Mouse (Mus musculus) CH12.LX (cell line): ENCODE measurements around the gene Wdr24.

Experiments
- CTCF ChIP-seq, 2 experiments: IDR thresholded peaks in 1 of 2; conservative IDR thresholded peaks in 1 of 2; 2 replicates each; pipeline ENCODE4 v1.5.1; 2011 to 2012; ENCODE audit warnings: low read depth in 2 of 2, low read length in 2 of 2, improper control_type of control experiment in 1 of 2, inconsistent platforms in 1 of 2, mild to moderate bottlenecking in 1 of 2, moderate library complexity in 1 of 2
- JUN ChIP-seq: IDR thresholded peaks from 2 replicates; pipeline ENCODE4 v1.6.1; 2011; ENCODE audit warnings: low read depth, mild to moderate bottlenecking, low read length, improper control_type of control experiment, moderate library complexity; ENCODE audit not compliant: insufficient read depth
- MAX ChIP-seq: IDR thresholded peaks from 2 replicates; pipeline ENCODE4 v1.6.1; 2011; ENCODE audit warnings: low read length, improper control_type of control experiment
- NELFE ChIP-seq: IDR thresholded peaks from 2 replicates; pipeline ENCODE4 v1.6.1; 2011; ENCODE audit warnings: low read depth, low read length, improper control_type of control experiment
- SIN3A ChIP-seq: IDR thresholded peaks from 2 replicates; pipeline ENCODE4 v1.6.1; 2012; ENCODE audit warnings: low read length, improper control_type of control experiment, inconsistent platforms
- TBP ChIP-seq: conservative IDR thresholded peaks from 2 replicates; pipeline ENCODE4 v1.6.1; 2011; ENCODE audit warnings: low read depth, low read length, improper control_type of control experiment
- USF1 ChIP-seq: IDR thresholded peaks from 2 replicates; pipeline ENCODE4 v1.6.1; 2014; ENCODE audit warnings: low read depth, mild to moderate bottlenecking, inconsistent platforms, low read length, improper control_type of control experiment
- ZKSCAN1 ChIP-seq: IDR thresholded peaks from 2 replicates; pipeline ENCODE4 v1.6.1; 2012; ENCODE audit warnings: low read depth, inconsistent platforms, low read length, improper control_type of control experiment, borderline replicate concordance

- TF ChIP-seq NELFE (no peak), CTCF (conservative IDR thresholded peaks at IDR 0.05 in 1 of 2, IDR thresholded peaks at IDR 0.05 in 1 of 2; ENCODE audit: low read depth in 2 of 2, low read length in 2 of 2) (no peak), MAX (no peak), TBP (no peak), SIN3A (no peak; the same call in 1 of the 2 replicates), JUN (no peak), USF1 (no peak), ZKSCAN1 (no peak)
Measured at GRCm38 (mm10) chr17:25796211-25796771, 27.1 kb upstream of the Wdr24 start.
